ENCODE assay signal across 7 mouse cellular contexts in genomic region chr8:108027561-108028025, GRCm38 (mm10).
DNase-seq lines count a peak whose midpoint lies in the region; ATAC-seq and TF ChIP-seq lines count a peak whose summit lies in the region.

No protein-coding gene starts in this region.

- H3K36me3 ChIP-seq in kidney, embryonic 15.5 days, result no peaks in the 10 kb centered on the region
- no peaks in the 10 kb centered on the region for H3K36me3 ChIP-seq in hindbrain, postnatal 0 days (ENCODE audit: insufficient read depth, low read length)
- H3K36me3 ChIP-seq in neural tube, embryonic 15.5 days, result no peaks in the 10 kb centered on the region

- H3K27ac ChIP-seq in kidney, embryonic 15.5 days, result no peak overlapping the region
- H3K27ac ChIP-seq in hindbrain, postnatal 0 days, result no peak overlapping the region
- H3K27ac ChIP-seq in neural tube, embryonic 15.5 days (replicated peaks), result no peak overlapping the region
- no peak overlapping the region for H3K27ac ChIP-seq in layer of hippocampus, adult 2 months

- H3K4me2 ChIP-seq in kidney, embryonic 15.5 days, result peak overlapping the region; percentile 65
- peak overlapping the region; percentile 43 for H3K4me2 ChIP-seq in hindbrain, postnatal 0 days (ENCODE audit: low read depth, low read length)
- H3K4me2 ChIP-seq in neural tube, embryonic 15.5 days, result peak overlapping the region; percentile 50

- no peak for TF ChIP-seq CTCF in hindbrain, postnatal 0 days (IDR thresholded peaks at IDR 0.05; ENCODE audit: low read depth)
- TF ChIP-seq CTCF in layer of hippocampus, adult 2 months (conservative IDR thresholded peaks at IDR 0.05), result no peak

- H3K9ac ChIP-seq in kidney, embryonic 15.5 days, result no peak overlapping the region
- no peak overlapping the region for H3K9ac ChIP-seq in hindbrain, postnatal 0 days (replicated peaks; ENCODE audit: low read length)
- H3K9ac ChIP-seq in neural tube, embryonic 15.5 days (replicated peaks), result no peak overlapping the region

- H3K4me1 ChIP-seq in kidney, embryonic 15.5 days, result peaks cover 30% of the 10 kb centered on the region
- H3K4me1 ChIP-seq in hindbrain, postnatal 0 days (ENCODE audit: insufficient read depth, low read length), result no peaks in the 10 kb centered on the region
- H3K4me1 ChIP-seq in neural tube, embryonic 15.5 days, result peaks cover 19% of the 10 kb centered on the region

- no peak for DNase-seq in kidney, postnatal 14 days
- peak; percentile 74 for DNase-seq in embryo, embryonic 11.5 days (ENCODE audit: low read depth, low spot score)
- DNase-seq in hindbrain, postnatal 0 days (ENCODE audit: low spot score), result peak; percentile 32
- DNase-seq in layer of hippocampus, adult 2 months (ENCODE audit: low spot score in 2 of 2), result no peak

- H3K4me3 ChIP-seq in kidney, embryonic 15.5 days (replicated peaks), result peak overlapping the region; percentile 28
- no peak overlapping the region for H3K4me3 ChIP-seq in hindbrain, postnatal 0 days (ENCODE audit: low read length)
- peak overlapping the region; percentile 16 for H3K4me3 ChIP-seq in neural tube, embryonic 15.5 days (replicated peaks)
- no peak overlapping the region for H3K4me3 ChIP-seq in layer of hippocampus, adult 2 months

- 6% methylated on average over 20 of the region's 20 CpGs for WGBS in kidney, embryonic 15.5 days
- 65% methylated on average over 20 of the region's 20 CpGs for WGBS in hindbrain, postnatal 0 days
- WGBS in neural tube, embryonic 15.5 days, result 32% methylated on average over 20 of the region's 20 CpGs

- no peak; the same call in 1 of the 2 replicates for ATAC-seq in kidney, embryonic 15.5 days (replicated peaks; ENCODE audit: low FRiP score)
- no peak for ATAC-seq in hindbrain, postnatal 0 days
- no peak for ATAC-seq in neural tube, embryonic 15.5 days (ENCODE audit: low FRiP score)
- no peak for ATAC-seq in granulocyte monocyte progenitor cell, adult 5-6 weeks (replicated peaks; ENCODE audit: poor library complexity, severe bottlenecking)

- H3K27me3 ChIP-seq in kidney, embryonic 15.5 days, result no peaks in the 10 kb centered on the region
- H3K27me3 ChIP-seq in hindbrain, postnatal 0 days (ENCODE audit: insufficient read depth, low read length), result no peaks in the 10 kb centered on the region
- H3K27me3 ChIP-seq in neural tube, embryonic 15.5 days (replicated peaks), result no peaks in the 10 kb centered on the region

- no peaks in the 10 kb centered on the region for H3K9me3 ChIP-seq in kidney, embryonic 15.5 days (replicated peaks)
- H3K9me3 ChIP-seq in hindbrain, postnatal 0 days (ENCODE audit: low read length), result no peaks in the 10 kb centered on the region
- no peaks in the 10 kb centered on the region for H3K9me3 ChIP-seq in neural tube, embryonic 15.5 days (replicated peaks)

Comparison
In these comparisons a context has a peak if more than half of its experiments do, and no peak if none do; other contexts are left out.
1. H3K4me3 ChIP-seq: peak in kidney, embryonic 15.5 days (single experiment) and neural tube, embryonic 15.5 days (single experiment); none in hindbrain, postnatal 0 days (single experiment) and layer of hippocampus, adult 2 months (single experiment).
2. DNase-seq: peak in embryo, embryonic 11.5 days (single experiment) and hindbrain, postnatal 0 days (single experiment); none in kidney, postnatal 14 days (single experiment) and layer of hippocampus, adult 2 months (0 of 2).
3. Peak in every context shown above with its lines, with median percentiles within 50 percentile points of each other: H3K4me2 ChIP-seq.